Mouse (Mus musculus): Measurements from ENCODE around the gene Rnf212b.
A peak's percentile ranks its signal among the peaks of the same experiment; 100 is the strongest.

Gene Rnf212b

DNA sequence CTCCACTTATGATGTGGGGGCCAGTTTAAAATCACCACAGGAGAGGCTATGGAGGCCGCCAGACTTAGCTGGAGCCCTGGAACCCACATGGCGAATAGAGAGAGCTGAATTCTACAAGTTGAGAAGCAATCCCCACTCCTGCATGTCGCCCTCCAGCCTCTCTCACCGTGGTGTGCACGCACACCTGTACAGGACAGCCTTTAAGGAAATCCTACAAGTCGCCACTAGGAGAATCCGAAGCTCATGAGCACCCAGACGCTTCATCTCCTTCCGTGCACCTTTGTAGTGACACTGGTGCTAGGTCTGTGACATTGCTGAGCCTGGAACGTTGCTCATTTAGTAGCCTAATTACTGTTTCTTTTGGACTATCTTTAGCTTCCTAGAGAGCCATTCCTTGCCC, 14.3 kb upstream of the Rnf212b start:
- DNase-seq = no peak

DNA sequence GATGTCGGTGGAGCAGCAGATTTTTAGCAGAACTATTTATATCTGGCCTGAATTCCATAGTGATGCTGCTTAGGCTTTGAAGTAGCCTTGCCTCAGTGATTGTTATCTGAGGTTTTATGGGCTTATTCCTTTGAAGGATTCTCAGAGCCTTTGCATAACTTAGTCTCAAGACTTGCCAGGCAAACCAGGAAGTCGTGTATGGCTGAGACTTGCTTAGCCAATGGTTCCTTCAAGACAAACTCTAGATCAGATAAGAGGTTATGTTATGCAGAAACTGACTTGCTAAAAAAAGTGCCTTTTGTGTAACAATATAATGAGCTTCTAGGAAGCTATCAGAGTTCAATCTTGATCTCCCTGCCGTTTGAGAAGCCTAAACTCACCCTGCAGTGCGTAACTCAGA, 11.5 kb upstream of the Rnf212b start:
- DNase-seq = no peak

DNA sequence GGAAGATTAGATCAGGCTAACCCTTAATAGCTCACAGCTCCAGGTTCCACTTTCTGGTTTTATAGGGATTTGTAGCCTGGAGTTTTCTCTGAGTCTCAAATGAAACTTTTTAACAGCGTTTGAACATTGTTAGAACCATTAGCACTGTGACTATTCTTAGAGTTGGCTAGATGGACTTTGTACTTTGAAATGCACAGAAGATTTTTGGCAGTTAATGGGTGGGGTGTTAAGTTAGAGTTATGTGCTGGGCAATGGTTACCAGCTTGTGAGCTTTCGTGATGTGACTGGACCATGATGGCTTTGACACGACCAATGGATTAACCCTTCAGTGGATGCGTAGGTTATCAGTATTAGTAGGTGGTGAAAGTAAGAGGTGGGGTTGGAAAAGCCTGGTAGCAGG, 7.8 kb upstream of the Rnf212b start:
- no peak for DNase-seq

DNA sequence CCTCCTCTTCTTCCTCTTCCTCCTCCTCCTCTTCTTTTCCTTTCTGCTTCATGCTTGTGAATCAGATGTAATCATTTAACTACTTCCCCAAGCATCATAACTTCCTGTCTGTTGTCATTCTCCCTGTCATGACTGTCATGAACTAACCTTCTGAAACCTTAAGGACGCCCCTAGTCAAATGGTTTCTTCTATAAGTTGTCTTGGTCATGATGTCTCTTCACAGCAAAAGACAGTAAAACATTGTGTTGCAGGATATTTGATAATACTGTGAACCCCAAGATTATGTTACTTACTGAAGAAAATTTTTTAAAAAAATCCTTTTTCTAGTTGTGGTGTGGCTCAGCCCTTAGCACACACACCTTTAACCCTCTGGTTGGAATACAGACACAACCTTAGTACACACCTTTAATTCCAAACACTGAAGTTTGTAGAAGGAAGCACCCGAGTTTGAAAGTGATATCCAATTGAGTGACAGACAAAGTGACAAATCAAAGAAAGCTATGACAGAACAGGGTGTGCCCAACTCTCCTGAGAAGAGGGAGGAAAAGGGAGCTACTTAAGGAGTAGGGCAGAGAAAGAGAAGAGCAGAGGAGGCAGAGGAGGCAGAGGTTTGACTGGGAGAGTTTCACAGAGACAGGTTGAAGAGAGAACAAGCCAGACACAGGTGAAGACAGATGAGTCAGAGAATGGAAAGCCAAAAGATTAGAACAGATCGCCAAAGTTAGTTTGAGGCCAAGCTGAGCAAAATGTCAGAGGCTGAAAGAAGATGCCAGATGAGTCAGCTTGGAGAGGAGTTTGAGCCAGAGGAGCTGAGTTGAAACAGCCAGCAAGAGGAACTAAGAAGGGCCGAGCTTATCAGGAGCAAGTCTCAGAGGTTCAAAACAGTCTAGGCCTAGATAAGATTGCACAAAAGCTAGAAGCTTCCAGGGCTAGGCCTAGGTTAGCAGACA, 4.9 kb upstream of the Rnf212b start:
- DNase-seq = no peak

DNA sequence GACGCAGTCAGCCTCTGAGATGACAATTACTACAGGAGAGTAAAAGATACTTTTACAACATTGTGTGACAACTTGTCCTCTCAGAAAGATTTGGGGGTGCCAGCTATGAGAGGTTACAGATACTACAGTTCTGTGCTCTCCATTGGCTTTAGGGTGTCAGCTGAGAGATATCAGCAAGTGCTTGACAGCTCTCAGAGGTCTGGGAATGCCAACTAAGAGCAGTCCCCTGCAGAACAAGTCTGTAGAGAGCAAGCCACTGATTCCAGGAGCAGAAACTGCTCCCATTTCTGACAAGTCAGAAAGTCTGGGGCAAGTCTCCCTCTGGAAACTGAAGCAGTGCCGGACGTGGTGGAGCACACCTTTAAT, 4.3 kb upstream of the Rnf212b start:
- DNase-seq = no peak

DNA sequence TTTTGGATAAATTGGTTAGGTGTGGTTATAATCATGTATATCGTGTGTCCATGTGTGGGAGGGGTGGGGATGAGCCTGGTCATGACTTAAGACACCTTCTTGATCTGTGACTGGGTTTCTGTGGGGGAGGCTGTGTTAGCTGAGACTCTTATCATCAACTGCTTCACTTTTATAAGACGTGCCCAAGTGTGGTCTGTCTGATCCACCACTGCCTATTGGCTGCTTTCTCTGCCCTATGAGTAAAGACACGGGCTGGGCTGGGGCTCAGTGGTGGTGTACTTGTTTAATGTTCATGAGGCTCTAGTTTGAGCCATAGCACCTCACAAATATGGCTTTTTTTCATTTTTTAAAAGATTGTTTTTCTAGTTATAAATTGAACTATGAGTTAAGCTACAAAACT, 1.8 kb downstream of the Rnf212b start:
- no peak for DNase-seq

DNA sequence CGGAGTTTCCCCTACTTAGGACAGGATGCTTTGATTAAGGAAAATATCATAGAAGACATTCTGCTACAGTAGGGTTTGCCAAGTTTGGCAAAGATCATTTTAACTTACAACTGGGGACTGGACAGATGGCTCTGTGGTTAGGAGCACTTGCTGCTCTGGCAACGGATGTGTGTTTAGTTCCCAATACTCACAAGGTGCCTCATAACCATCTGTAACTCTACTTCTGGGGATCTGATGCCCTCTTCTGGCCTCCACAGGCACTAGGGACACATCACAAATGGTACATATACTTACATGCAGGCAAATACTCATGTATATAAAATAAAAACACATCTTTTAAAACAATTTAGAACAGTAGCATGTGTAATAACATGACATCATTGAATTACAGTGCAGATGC, 3.9 kb downstream of the Rnf212b start:
- peak; percentile 53 to 61 for DNase-seq

DNA sequence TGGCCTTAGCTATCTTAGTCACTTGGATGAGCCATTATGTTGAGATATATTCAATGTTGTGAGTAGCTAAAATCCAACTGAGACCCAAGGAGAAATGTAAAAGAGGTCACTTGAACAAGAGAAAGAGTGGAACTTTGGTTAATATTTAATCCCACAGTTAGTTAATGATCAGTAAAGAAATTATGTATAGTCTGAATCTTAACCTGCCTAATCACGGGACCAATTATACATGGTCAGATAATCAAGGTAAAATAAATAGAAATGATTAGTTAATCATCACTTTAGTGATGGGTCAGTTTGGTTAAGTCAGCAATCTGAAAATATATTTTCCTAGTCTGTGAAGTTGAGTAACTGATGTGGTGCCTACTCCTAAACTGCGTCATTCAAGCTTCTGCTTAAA, 8.4 kb downstream of the Rnf212b start:
- no peak for DNase-seq

DNA sequence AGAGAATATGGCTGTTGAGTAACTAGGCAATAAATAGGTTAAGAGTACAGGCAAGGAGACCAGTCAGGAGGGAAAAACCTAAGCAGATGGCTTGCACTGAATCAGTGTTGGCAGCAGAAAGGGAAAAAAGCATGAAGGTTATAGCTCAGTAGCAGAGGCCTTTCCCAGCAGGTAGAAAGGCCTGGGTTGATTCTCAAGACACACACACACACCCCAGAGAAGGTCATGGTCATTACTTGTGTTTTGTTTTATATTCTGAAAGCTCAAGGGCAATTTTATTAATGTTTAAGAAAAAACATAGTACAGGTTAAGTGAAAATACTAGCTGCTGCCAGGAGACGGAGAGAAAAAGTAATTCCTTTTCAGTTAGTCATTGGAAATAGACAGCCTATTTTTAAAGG, 9.8 kb downstream of the Rnf212b start:
- DNase-seq = peak; percentile 32 to 42

DNA sequence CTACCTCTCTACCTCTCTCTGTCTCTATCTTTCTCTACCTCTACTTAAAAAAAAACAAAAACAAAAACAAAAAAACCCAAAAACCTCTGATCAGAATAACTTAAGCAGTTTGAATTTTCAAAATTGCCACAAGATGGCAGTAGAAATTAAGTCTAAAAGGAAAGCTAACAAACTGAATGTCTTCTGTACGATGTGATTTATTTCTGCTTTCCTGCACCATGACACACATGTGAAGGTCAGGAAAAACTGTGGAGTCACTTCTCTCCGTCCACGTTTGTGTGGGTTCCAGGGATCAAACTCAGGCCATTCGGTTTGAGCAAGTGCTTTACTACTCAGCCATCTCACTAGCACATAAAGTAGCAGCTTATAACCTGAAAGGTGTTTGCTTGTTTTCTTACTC, 29.5 kb downstream of the Rnf212b start:
- peak in 1 of 2 experiments; percentile 28 for DNase-seq

DNA sequence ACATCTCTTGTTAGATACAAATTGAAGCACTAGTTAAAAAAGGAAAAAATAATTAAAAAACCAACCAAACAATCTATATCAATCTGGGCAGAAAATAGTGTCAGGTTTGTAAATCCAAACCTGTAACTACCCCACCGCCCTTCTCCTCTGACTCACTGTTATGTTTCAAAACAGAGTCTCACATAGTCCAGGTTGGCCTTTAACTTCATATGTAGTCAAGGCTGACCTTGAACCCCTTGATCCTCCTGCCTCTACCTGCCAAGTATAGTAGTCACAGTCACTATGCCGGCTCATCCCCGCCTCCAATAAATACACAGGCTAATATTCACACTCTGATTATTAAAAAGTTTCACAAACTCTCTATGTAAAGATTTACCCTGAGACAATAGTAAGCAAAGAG, 41.8 kb downstream of the Rnf212b start:
- no peak for DNase-seq

DNA sequence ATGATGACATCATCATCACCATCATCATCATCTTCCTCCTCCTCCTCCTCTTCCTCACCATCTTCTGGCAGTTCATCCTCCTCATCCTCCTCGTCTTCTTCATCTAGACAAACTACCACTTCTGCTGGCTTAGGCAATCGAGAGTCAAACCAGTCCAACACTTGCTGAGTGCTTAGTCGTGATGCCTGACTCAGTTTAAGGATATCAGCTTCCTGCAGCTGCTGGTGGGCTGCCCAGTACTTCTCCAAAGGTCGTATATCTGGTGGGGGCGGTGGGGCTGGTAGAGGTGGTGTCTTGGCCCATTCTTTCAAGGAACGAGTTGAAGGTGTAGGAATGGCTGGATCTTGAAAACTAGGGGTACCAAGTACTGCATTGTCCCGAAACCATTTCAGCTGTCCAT, 42.8 kb downstream of the Rnf212b start:
- DNase-seq = no peak

DNA sequence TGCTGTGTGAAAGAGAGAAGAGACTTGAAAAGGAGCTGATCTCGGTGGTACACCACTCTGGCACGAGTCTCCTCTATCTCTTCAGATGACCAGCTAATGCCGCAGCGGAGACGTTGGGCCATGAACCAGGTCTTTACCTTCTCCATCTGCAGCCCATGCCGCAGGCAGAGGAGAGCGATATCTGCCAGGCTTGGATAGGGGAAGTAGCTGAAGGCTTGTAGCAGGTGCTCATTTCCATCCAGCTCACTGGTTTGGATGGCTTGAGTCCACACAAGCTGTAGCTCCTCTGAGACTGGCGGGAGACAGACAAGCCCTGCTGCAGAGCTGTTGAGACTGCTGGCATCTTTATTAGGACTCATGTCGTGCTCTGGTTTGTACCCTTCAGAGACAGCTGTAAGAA, 44.0 kb downstream of the Rnf212b start:
- DNase-seq = peak; percentile 62 to 64

DNA sequence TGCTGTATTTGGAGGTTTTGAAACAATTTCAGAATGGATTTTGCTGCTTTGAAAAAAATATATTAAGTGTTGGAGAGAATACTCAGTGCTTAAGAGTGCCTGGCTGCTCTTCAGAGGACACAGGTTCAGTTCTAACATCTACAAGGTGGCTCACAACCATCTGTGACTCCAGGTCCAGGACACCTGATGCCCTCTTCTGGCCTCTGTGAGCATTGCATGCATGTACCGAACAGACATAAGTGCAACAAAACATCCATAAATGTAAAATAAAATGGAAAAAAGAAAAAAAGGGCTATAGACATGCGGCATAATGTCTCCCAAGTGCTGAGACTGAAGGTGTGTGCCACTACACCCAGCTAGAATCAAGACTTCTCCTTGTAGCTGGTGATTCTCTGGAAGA, 46.6 kb downstream of the Rnf212b start:
- peak; percentile 80 to 85 for DNase-seq

DNA sequence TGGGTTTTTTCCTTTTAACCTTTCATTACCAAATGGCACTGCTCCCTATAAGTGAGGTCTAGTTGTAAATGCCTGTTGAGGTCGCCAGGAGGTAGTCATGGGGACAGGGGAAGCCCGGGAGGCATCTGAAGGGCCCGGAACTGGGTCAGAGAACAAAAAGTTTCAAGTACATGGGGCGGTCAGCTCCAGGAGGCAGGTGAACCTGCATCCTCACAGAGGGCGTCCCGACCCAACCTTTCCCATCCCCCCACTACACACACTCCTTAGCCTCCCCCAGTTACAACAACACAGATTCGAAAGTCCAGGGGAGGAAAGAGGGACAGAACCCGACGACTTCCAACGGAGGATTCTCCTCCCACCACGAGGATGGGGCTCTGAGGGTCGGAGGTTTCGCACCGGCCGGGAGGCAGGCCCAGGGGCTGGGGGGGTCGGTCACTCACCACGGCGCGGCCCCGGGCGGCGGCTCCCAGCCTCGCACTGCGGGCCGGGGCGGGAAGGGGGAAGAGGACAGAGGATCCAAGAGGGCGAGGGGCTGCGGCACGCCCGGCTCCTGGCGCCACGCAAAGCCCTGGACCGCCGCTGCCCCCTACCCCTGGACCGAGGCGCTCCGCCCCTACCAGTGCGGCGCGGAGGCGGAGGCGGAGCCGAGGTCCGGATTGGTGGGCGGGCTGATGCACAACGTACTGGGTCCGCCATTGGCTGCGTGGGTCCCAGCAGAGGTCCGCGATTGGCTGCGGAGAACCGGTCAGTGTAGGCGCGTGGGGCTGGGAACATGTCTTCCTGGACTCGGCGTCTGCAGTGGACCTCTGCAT, 49.8 kb downstream of the Rnf212b start:
- DNase-seq = peak; percentile 94

DNA sequence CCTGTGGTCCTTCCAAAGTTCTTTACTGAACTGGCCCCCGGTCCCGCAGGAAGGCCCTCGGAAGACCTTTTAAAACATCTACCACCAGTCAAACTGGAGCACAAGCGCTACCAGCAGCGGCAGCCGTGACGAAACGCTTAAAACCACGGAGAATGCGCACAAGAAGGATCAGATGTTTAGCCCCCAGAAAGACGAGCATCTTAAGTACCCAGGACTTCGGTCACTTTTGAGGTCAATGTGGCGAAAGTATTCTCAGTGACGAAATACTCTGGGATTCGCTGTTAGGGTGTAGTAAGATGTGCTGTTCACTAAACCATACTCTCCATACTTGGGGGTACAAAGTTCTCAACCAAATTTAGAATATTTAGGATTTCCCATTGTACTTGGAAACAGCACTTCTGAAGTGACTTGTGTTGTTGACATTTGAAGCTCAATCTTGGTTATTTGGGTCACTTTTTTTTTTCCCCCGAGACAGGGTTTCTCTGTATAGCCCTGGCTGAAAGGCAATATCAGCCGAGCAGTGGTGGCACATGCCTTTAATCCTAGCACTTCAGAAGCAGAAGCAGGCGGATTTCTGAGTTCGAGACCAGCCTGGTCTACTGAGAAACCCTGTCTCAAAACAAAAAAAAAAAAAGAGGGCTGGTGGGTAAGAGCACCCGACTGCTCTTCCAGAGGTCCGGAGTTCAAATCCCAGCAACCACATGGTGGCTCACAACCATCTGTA, 50.5 kb downstream of the Rnf212b start:
- no peak for DNase-seq

DNA sequence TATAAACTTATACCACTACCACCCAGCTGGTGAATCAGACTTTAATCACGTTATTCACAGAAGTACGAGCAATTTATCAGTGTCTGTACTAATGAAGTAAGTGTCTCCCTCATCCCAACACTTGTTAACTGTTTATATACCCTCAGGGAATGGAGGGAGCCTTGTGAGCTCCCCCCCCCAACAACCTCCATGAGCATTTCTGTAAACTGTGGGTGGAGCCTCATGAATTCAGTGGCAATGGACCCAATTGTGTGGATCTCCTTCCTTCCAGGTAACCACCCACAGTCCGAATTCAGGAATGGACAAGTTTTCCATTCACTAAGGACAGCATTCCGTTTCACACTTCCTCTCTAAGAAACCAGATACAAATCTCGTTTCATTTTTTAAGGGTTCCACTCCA, 51.7 kb downstream of the Rnf212b start:
- no peak for DNase-seq

DNA sequence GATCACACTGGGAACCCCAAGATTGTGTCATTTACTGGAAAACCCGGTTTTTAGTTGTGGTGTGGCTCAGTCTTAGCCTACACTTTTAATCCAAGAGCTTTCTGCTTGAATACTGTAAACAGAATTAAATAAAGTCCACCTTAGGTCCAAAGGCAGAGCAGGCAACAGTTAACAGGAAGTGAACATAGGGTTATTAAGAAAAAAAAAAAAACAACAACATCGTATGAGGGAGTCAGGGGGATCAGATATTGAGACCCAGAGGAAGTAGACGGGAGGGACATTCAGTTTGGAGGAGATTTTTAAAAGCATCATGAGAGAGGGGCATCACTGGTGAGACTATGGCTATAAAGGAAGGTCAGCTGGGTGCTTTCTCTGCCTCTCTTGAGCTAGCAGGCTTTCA, 52.3 kb downstream of the Rnf212b start:
- no peak for DNase-seq

DNA sequence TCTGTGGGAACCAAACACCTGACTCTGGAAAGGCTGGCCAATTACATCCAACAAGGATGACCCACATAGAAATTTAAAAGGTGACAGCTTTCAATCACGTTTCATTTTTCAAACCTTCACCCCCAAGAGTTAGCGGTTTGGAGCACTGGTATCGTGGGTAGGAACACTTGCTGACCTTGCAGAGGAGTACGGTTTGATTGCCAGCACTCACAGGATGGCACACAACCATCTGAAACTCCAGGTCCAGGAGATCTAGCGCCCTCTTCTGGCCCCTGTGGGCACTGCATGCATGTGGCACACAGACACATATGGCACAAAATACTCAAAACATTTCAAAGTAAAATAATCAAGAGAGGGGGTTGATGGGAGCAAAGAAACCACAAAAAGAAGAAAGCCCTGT, 53.0 kb downstream of the Rnf212b start:
- DNase-seq = peak in 1 of 2 experiments; percentile 32

DNA sequence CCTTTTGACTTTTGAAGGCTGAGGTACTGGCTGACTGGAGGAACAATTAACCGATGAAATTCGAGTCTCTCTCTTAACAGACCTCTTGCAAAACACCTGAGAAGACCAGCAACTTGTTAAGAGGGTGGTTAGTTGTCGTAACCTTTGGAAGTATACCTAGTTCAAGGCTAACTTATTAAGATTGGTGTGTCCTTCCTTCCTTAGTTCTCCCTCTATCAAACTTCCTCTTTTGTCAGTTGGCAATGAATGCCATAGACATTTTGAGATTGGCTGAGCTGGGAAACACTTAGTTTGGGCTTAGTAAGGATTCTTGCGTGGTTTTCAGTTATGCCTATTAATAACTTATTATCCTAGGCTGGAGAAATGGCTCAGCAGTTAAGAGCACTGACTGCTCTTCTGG, 54.1 kb downstream of the Rnf212b start:
- DNase-seq = no peak

DNA sequence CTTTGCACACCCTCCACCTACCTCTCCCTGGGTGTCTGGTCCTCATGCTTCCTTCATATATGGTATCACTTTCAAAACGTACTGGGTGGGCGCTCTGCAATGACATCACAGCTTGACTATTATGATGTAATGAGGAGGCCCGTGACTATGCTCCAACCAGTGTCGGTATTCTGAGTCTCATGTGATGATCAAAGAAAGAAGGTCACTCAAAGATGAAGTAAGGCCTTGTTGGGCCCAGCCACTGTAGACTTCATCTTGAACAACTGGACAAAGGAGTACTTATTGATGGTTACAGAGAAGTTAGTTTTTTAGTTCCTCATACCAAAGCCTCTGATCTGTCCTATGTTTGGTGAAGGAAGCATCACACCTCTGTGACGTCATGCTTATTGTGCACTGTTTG, 56.9 kb downstream of the Rnf212b start, which contains the start of gene Homez:
TSS of gene Homez (minus strand) at position 101 of the 400 bp plus-strand sequence.
- DNase-seq = no peak

DNA sequence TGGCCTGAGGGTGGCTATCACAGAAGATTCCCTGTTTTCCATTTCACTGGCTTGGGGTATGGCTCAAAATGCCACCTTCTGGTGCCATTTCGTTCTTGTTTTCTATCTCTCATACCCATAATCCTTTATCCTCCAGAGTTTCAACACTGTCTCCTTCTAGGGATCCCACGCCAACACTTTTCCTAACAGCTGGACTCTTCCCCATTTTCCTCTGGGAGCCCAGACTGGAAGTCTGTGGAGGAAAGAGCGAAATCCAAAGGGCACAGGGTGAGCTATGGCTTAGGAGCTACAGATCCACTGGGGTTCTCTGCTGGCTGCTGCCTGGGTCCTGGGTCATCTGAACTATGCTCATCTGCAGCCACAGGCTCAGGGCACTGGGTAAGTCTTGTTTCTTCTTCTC, 60.2 kb downstream of the Rnf212b start:
- DNase-seq = no peak

DNA sequence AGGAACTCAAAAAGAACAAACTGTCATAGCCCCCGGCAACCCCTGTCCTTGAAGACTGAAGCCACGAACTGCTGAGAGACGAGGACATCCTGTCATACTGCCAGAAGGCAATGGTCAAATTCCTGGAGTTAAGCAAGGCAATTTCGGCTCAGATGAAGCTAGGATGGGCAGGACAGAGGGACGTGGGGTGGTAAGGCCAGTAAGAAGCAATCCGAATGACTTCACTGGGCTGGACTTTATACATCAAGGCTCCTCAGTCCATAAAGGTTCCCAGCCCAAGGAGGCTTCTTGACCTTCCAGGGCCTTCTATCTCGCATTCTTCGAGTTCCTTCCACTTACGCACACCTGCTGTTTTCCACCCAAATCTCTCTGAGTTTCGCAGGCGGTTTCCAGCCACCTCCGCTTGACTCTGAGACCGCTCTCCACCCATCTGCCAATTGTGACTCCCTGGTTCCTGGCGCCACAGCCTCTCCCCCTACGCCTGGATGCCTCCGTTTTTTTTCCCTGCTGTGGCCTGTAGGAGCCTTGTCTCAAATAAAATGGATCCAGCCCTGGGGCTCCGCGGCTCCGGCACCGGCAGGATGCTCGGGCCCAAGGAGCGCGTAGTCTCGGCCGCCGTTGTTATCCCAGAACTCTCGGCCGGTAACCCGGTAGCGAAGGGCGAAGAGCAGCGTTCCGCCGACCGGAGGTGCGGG, 62.0 kb downstream of the Rnf212b start:
- no peak for DNase-seq
